In genomic region chr12:100023821-100024365, GRCm38 (mm10) we compare ENCODE assay signal across 21 mouse cellular contexts. TPM values are rescaled to one million over a fixed set of nuclear protein-coding genes. Genes with fewer than 3 reads are reported as not detected.
DNase-seq lines count a peak whose midpoint lies in the region; ATAC-seq and TF ChIP-seq lines count a peak whose summit lies in the region.
"Had no signal": no experiment of that assay in that cellular context is flagged by ENCODE, and none has a peak within 500 bp of the region (broad histone marks: within the 10 kb centered on the region; RNA-seq: fewer than 3 reads in every experiment).

No protein-coding gene starts in this region.

- no peak for TF ChIP-seq POLR2A in lung, adult 2 months (IDR thresholded peaks at IDR 0.05; ENCODE audit: borderline replicate concordance, extremely low read depth, low read depth, low read length)

- no peaks in the 10 kb centered on the region for H3K9me3 ChIP-seq in lung, embryonic 14.5 days (ENCODE audit: low read depth, low read length)
- H3K9me3 ChIP-seq in megakaryocyte, embryonic 14.5 days, result no peaks in the 10 kb centered on the region
- H3K9me3 ChIP-seq: embryonic facial prominence, embryonic 13.5 days; forebrain, embryonic 12.5 days; hindbrain, embryonic 13.5 days had no signal

- 0 out of 2 replicates have a peak, but pooled peaks cover 3% of the 10 kb centered on the region for H3K4me1 ChIP-seq in lung, embryonic 14.5 days (ENCODE audit: insufficient read depth)
- no peaks in the 10 kb centered on the region for H3K4me1 ChIP-seq in lung, adult 2 months (ENCODE audit: control insufficient read depth, insufficient read depth, low read length)
- peaks cover 8% of the 10 kb centered on the region; the same call in 1 of the 2 replicates for H3K4me1 ChIP-seq in megakaryocyte, embryonic 14.5 days
- H3K4me1 ChIP-seq: embryonic facial prominence, embryonic 13.5 days; forebrain, embryonic 12.5 days had no signal

- no peak overlapping the region for H3K9ac ChIP-seq in lung, embryonic 14.5 days
- H3K9ac ChIP-seq: embryonic facial prominence, embryonic 13.5 days; forebrain, embryonic 12.5 days; hindbrain, embryonic 13.5 days had no signal

- 62% methylated on average over 12 of the region's 12 CpGs for WGBS in lung, embryonic 14.5 days
- WGBS in lung, adult 2 months, result 57% methylated on average over 12 of the region's 12 CpGs

- no peak; the same call in 1 of the 2 replicates for ATAC-seq in lung, embryonic 14.5 days (ENCODE audit: insufficient read depth)
- no peak for ATAC-seq in megakaryocyte, adult 5-6 weeks (ENCODE audit: poor library complexity, severe bottlenecking)
- ATAC-seq: forebrain, embryonic 16.5 days; hindbrain, postnatal 0 days had no signal

- no peak overlapping the region for H3K27ac ChIP-seq in lung, embryonic 14.5 days (ENCODE audit: low read depth)
- H3K27ac ChIP-seq: embryonic facial prominence, embryonic 13.5 days; forebrain, embryonic 12.5 days; hindbrain, embryonic 13.5 days; hindbrain, postnatal 0 days had no signal

- H3K4me3 ChIP-seq in lung, embryonic 14.5 days (ENCODE audit: low read depth, low read length), result no peak overlapping the region
- no peak overlapping the region for H3K4me3 ChIP-seq in lung, adult 2 months (replicated peaks; ENCODE audit: extremely low read depth, low read depth, low read length)
- H3K4me3 ChIP-seq in megakaryocyte, embryonic 14.5 days (replicated peaks), result peak overlapping the region; percentile 18
- H3K4me3 ChIP-seq: embryonic facial prominence, embryonic 13.5 days; forebrain, embryonic 12.5 days; hindbrain, embryonic 13.5 days had no signal

- TF ChIP-seq CTCF in lung, embryonic 14.5 days (IDR thresholded peaks at IDR 0.05; ENCODE audit: low read depth), result no peak
- TF ChIP-seq CTCF in lung, adult 2 months (IDR thresholded peaks at IDR 0.05; ENCODE audit: insufficient read depth, low read length), result no peak

- no peak overlapping the region for H3K4me2 ChIP-seq in lung, embryonic 14.5 days
- H3K4me2 ChIP-seq: embryonic facial prominence, embryonic 13.5 days; forebrain, embryonic 12.5 days; hindbrain, embryonic 13.5 days had no signal

- peak; percentile 31 for DNase-seq in adrenal gland, adult 2 months
- no peak for DNase-seq in adrenal gland, postnatal 4 days (ENCODE audit: low spot score in 2 of 2)
- DNase-seq in lung, embryonic 14.5 days, result peak; percentile 40
- DNase-seq in lung, adult 2 months, result no peak
- peak; percentile 16 for DNase-seq in adrenal gland, postnatal 25 days
- no peak for DNase-seq in kidney, postnatal 36 days
- DNase-seq: cerebellum, adult 11-12 months; cerebellum, adult 9-10 months; cerebellum, postnatal 25 days; gastrocnemius, postnatal 14 days; heart, postnatal 10 days had no signal

- no peaks in the 10 kb centered on the region for H3K27me3 ChIP-seq in lung, embryonic 14.5 days (ENCODE audit: insufficient read depth, low read length)
- H3K27me3 ChIP-seq in megakaryocyte, embryonic 14.5 days (replicated peaks), result peaks cover 11% of the 10 kb centered on the region
- H3K27me3 ChIP-seq: embryonic facial prominence, embryonic 13.5 days; hindbrain, embryonic 13.5 days had no signal

- no peaks in the 10 kb centered on the region for H3K36me3 ChIP-seq in lung, embryonic 14.5 days (ENCODE audit: insufficient read depth)
- no peaks in the 10 kb centered on the region for H3K36me3 ChIP-seq in megakaryocyte, embryonic 14.5 days (replicated peaks; ENCODE audit: low read length)
- H3K36me3 ChIP-seq: embryonic facial prominence, embryonic 13.5 days; forebrain, embryonic 12.5 days; hindbrain, embryonic 13.5 days had no signal

RNA-seq across cellular contexts. Expression of gene Kcnk13, which starts 59.6 kb away (rescaled TPM):
- under 1 TPM; 0.69 to 0.93 TPM for total RNA-seq in adrenal gland, adult 2 months (2021)
- 0.42 and 0.47 TPM in 2 replicates for polyA plus RNA-seq in adrenal gland, adult 2 months (2012; rRNA removed)
- 1 to 10 TPM; 1.6 to 1.8 TPM for total RNA-seq in adrenal gland, postnatal 4 days (2021)
- 2.7 and 3.6 TPM in 2 replicates for polyA plus RNA-seq in lung, embryonic 14.5 days (2014; fragmentation: Nextera tagmentation; extraction: Ambion mirVana)
- polyA plus RNA-seq in lung, adult 2 months (2012; rRNA removed), result 2.5 and 3.0 TPM in 2 replicates
- 0.35 TPM in 1 of 2 replicates, not detected in the other for polyA plus RNA-seq in megakaryocyte, embryonic 14.5 days (2012; ENCODE audit: insufficient read depth, low replicate concordance)
- 0.16 and 0.23 TPM in 2 replicates for total RNA-seq in megakaryocyte, adult 5-6 weeks (2015)
- 0.16 and 0.40 TPM in 2 replicates for total RNA-seq in megakaryocyte, adult 5-6 weeks (2017)
- 0.57 and 0.76 TPM in 2 replicates for total RNA-seq in adrenal gland, postnatal 25 days (2021)
- total RNA-seq: hematopoietic stem cell, adult 5-6 weeks; MEL had no signal
- polyA plus RNA-seq: C2C12 had no signal

Comparison
In these comparisons a context has a peak if more than half of its experiments do, and no peak if none do; other contexts are left out.
1. DNase-seq: peak in adrenal gland, adult 2 months (single experiment), lung, embryonic 14.5 days (single experiment) and adrenal gland, postnatal 25 days (single experiment); none in adrenal gland, postnatal 4 days (0 of 2), lung, adult 2 months (single experiment) and kidney, postnatal 36 days (0 of 2).